Mouse (Mus musculus): ENCODE results near the gene Mreg.

DNA sequence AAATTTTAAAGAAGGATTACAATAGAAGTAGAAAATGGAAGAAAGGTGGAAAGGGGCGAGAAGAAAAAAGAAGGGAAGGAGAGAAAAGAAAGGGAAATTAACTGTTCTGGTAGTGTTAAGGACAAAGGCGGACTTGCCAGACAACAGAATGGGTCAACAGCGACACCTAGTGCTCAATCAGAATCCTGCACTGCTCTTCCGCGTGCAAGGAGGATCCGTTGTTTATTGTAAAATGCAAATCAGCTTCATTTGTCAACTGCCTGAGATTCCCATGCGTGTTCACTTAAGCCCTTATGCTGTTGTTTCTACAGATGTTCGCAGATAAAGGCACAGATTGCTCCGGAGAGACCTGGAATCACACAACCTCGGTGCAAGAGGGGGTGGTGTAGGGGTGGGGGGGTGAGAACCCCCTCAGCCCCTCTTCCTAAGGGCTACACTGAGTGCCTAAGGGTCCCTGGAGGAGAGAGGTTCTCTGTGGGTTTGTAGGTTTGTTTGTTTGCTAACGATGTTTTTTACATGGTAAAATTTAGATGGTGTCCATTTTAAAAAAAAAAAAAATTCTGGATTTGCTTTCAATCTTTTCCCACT, 70.1 kb downstream of the Mreg start:
- TF ChIP-seq MYC (IDR thresholded peaks at IDR 0.05; ENCODE audit: low read depth, low read length) (no peak), POLR2AphosphoS2 (IDR thresholded peaks at IDR 0.05; ENCODE audit: low read length) (no peak), JUND (IDR thresholded peaks at IDR 0.05; ENCODE audit: low read depth, low read length) (no peak), UBTF (IDR thresholded peaks at IDR 0.05; ENCODE audit: borderline replicate concordance, insufficient read depth, low read depth, low read length) (no peak), EP300 (IDR thresholded peaks at IDR 0.05; ENCODE audit: low read depth in 1 of 2, low read length in 2 of 2) (no peak), GATA1 (IDR thresholded peaks at IDR 0.05; ENCODE audit: low read depth, low read length) (no peak), NRF1 (IDR thresholded peaks at IDR 0.05; ENCODE audit: insufficient read depth, low read depth, low read length, poor library complexity, severe bottlenecking) (no peak)

Measured in MEL (cell line).